Mouse (Mus musculus): Measurements from ENCODE around the gene Trim17.

Trim17 gene

GRCm38 (mm10) chr11:58954420-58955142, at the start of gene Trim17, which contains the start of gene Hist3h2a:
Gene Trim17, plus strand, starts transcription at chr11:58954685.
Gene Hist3h2a, plus strand, starts transcription at chr11:58954685.
- peak; percentile 64 to 74 for DNase-seq (ENCODE audit: low spot score in 2 of 2)

- DNase-seq (ENCODE audit: low spot score in 2 of 2): no peak
Observed at GRCm38 (mm10) chr11:58904838-58905237, 49.6 kb upstream of the Trim17 start.

- DNase-seq (ENCODE audit: low spot score in 2 of 2): no peak
Observed at GRCm38 (mm10) chr11:58913776-58914175, 40.7 kb upstream of the Trim17 start.

GRCm38 (mm10) chr11:58914461-58915028, 39.9 kb upstream of the Trim17 start:
- DNase-seq (ENCODE audit: low spot score in 2 of 2): peak in 1 of 2 experiments; percentile 30

GRCm38 (mm10) chr11:58916879-58917744, 37.4 kb upstream of the Trim17 start:
- DNase-seq (ENCODE audit: low spot score in 2 of 2): peak; percentile 68 to 82

- DNase-seq (ENCODE audit: low spot score in 2 of 2): peak; percentile 44
Observed at GRCm38 (mm10) chr11:58917745-58918366, 36.6 kb upstream of the Trim17 start, which contains the start of gene Btnl10. Gene Btnl10, plus strand, starts transcription at chr11:58917908.

GRCm38 (mm10) chr11:58918759-58919158, 35.7 kb upstream of the Trim17 start:
- DNase-seq (ENCODE audit: low spot score in 2 of 2): no peak

- DNase-seq (ENCODE audit: low spot score in 2 of 2): no peak
Observed at GRCm38 (mm10) chr11:58922420-58922819, 32.1 kb upstream of the Trim17 start.

GRCm38 (mm10) chr11:58926651-58927050, 27.8 kb upstream of the Trim17 start:
- no peak for DNase-seq (ENCODE audit: low spot score in 2 of 2)

GRCm38 (mm10) chr11:58927053-58927452, 27.4 kb upstream of the Trim17 start:
- DNase-seq (ENCODE audit: low spot score in 2 of 2): no peak

GRCm38 (mm10) chr11:58927790-58928651, 26.5 kb upstream of the Trim17 start:
- peak; percentile 48 to 62 for DNase-seq (ENCODE audit: low spot score in 2 of 2)

- DNase-seq (ENCODE audit: low spot score in 2 of 2): no peak
Observed at GRCm38 (mm10) chr11:58929055-58929454, 25.4 kb upstream of the Trim17 start.

GRCm38 (mm10) chr11:58929641-58930040, 24.8 kb upstream of the Trim17 start:
- no peak for DNase-seq (ENCODE audit: low spot score in 2 of 2)

GRCm38 (mm10) chr11:58930254-58930653, 24.2 kb upstream of the Trim17 start:
- DNase-seq (ENCODE audit: low spot score in 2 of 2): no peak

GRCm38 (mm10) chr11:58931576-58931975, 22.9 kb upstream of the Trim17 start:
- DNase-seq (ENCODE audit: low spot score in 2 of 2): no peak

GRCm38 (mm10) chr11:58937909-58938308, 16.6 kb upstream of the Trim17 start:
- no peak for DNase-seq (ENCODE audit: low spot score in 2 of 2)

GRCm38 (mm10) chr11:58938322-58939087, 16.0 kb upstream of the Trim17 start, which contains the start of gene Rnf187:
Gene Rnf187, minus strand, starts transcription at chr11:58938916.
- peak; percentile 82 to 87 for DNase-seq (ENCODE audit: low spot score in 2 of 2)

GRCm38 (mm10) chr11:58939088-58939439, 15.4 kb upstream of the Trim17 start:
- DNase-seq (ENCODE audit: low spot score in 2 of 2): no peak

- DNase-seq (ENCODE audit: low spot score in 2 of 2): no peak
Observed at GRCm38 (mm10) chr11:58944136-58944535, 10.3 kb upstream of the Trim17 start.

- no peak for DNase-seq (ENCODE audit: low spot score in 2 of 2)
Observed at GRCm38 (mm10) chr11:58947306-58947705, 7.2 kb upstream of the Trim17 start.
